Mouse (Mus musculus): ENCODE results near the gene Omd.

Omd gene

DNA sequence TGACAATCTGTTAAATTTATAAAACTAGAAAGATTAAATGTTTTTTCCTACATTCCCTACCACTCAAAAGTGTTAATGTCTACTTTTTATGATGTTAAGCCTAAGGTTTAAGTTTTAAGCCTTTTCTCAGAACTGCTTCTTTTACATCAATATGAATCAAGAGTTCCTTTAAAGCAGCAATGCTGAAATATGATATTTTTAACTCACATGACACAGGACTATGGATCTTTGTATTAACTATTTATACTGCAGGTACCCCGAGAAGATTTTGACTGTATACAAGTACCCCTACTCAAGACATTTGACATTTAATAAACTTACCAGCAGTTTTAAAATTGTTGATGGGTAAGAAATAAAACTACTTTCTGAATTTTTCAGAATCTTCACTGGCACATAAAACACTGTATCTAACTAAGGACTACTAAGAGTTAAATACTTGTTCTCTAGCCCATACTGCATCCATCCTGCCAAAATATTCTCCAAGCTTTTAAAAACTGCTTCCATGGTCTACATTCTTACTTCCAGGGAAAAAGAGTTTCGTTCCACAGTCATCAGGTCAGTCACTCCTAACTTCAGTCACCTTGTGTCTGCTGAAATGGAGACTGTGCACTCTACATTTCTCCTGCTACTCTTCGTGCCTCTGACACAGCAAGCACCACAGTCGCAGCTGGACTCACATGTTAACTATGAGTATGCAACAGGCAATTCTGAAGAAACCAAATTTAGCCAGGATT, 26.5 kb downstream of the Omd start:
- DNase-seq (ENCODE audit: low spot score) = no peak

DNA sequence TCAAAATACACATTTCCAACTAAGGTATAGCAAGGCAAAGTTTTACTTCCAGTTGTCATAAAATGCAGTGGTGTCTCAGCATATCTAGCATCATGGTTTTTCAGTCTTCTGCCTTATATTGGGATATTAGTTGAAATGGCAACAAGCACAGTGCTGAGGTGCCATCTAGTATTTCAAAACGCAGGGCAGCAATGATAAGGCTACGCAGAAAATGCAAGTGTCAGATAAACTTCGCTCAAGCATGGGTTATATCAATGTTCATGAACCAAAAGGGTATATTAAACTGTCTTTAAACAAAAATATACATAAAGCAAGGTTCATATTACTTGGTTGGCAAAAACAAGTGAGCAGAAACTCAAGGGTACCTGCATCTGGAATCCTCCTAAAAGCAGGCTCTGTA, 34.8 kb downstream of the Omd start:
- DNase-seq (ENCODE audit: low spot score) = no peak

DNA sequence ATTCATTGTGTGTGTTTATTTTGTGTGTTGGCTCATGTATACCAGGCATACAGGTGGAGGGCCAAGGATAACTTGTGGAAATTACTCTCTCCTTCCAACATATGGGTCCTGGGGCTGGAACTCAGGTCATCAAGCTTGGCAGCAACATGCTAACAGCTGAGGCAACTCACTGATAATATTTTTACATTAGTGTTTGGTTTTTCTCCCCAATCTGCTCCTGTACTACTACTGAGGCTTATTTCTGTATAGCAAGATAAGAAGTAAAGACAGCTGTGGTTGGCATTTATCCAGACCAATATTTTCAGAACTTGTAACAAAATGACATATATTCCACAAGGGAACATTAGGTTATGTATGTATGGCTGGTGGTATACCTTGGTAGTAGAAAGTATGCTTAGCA, 36.1 kb downstream of the Omd start:
- no peak for DNase-seq (ENCODE audit: low spot score)

DNA sequence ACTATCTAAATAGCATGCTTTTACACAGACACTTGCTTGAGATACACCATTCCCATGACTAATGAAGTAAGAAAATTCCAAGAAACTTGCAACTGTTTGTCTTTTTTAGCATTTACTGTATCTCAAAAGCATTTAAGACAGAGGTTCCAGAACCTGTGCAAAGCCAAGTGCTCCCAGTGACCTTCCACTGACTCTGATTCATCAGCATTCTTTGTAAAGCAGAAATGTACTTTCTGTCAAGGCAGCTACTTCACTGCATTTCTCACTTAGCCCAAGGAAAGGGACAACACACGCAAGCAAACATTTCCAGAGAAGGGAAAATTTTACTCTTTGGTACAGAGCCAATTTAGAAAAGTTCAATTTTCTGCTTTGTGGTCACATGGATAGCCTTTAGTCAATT, 41.0 kb downstream of the Omd start:
- no peak for DNase-seq (ENCODE audit: low spot score)

DNA sequence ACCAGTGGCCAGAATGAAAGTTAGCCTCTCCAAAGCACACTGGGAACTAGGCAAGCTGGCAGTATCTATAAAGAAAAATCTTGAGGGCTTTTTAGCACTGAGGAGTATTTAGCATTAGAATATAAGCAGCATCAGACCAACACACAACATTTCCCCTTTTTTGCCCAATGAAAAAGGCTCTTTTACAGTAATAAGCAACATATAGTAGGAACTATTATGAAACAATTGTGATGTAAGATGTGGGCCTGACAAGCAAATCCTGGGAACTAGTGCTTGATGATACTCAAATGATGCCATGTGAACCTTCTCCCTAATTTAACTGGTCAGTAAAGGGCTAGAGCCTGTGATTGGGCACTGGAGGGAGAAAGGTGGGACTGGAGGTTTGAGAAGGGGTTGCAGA, 45.9 kb downstream of the Omd start:
- no peak for DNase-seq (ENCODE audit: low spot score)

DNA sequence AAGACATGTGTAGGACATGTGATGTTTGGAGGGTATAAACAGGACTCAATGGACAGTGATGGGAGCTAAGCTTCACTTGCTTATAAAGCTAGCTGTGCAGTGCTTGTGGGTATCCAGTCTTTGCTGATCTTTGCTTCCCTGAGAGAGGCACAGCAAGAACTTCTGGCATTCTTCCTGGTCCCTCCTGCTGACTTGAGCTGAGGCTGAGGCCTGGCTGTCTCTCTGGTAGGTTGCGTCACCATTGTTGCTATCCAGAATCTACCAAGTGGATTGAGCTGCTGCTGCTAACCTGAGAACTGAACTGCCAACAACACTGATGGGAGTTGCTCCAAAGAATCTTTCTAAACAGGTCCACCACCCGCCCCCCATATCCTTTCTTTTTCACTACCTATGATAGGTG, 46.8 kb downstream of the Omd start:
- DNase-seq (ENCODE audit: low spot score) = no peak

DNA sequence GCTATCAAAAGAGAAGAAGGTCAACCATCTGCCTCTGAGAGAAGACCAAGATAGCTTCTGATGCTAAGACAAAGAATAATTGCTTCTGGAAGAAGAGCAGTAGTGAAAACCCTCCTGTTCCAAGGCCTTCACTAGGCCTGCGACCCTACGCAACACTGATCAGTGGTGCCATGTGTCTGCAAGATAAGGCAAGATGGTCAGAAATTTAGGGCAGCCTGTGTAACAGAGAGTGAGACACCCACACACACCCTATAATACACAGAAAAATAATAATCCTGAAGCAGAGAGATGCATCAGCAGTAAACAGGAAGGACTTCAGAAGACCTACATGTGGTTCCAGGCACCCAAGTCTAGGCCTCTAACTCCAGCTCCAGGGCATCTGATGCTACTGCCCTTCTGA, 57.7 kb downstream of the Omd start:
- no peak for DNase-seq (ENCODE audit: low spot score)
